ENCODE assay signal across 8 mouse cellular contexts in genomic region chr19:47402976-47403375, GRCm38 (mm10).
DNase-seq lines count a peak whose midpoint lies in the region; ATAC-seq and TF ChIP-seq lines count a peak whose summit lies in the region.

No protein-coding gene starts in this region.

- H3K27ac ChIP-seq in heart, embryonic 14.5 days (replicated peaks in 1 of 2; ENCODE audit: control insufficient read depth in 1 of 2, insufficient read depth in 1 of 2, low read depth in 2 of 2, low read length in 2 of 2), result peak overlapping the region; percentile 81 to 82
- peak overlapping the region; percentile 83 for H3K27ac ChIP-seq in lung, embryonic 14.5 days (ENCODE audit: low read depth)
- no peak overlapping the region for H3K27ac ChIP-seq in layer of hippocampus, adult 2 months

- H3K27me3 ChIP-seq in heart, embryonic 14.5 days (ENCODE audit: control insufficient read depth, insufficient read depth, low read length), result no peaks in the 10 kb centered on the region
- H3K27me3 ChIP-seq in lung, embryonic 14.5 days (ENCODE audit: insufficient read depth, low read length), result no peaks in the 10 kb centered on the region

- ATAC-seq in heart, embryonic 14.5 days (ENCODE audit: insufficient number of reproducible peaks, insufficient read depth, low FRiP score, low read depth), result peak; percentile 74
- peak; percentile 79 for ATAC-seq in lung, embryonic 14.5 days (ENCODE audit: insufficient read depth)

- no peak overlapping the region for H3K4me3 ChIP-seq in heart, embryonic 14.5 days (ENCODE audit: control insufficient read depth in 1 of 2, insufficient read depth in 1 of 2, low read depth in 1 of 2, low read length in 2 of 2)
- H3K4me3 ChIP-seq in lung, embryonic 14.5 days (ENCODE audit: low read depth, low read length), result no peak overlapping the region
- no peak overlapping the region for H3K4me3 ChIP-seq in layer of hippocampus, adult 2 months

- DNase-seq in adrenal gland, postnatal 10 days, result peak; percentile 57
- no peak for DNase-seq in adrenal gland, postnatal 25 days
- DNase-seq in embryo, embryonic 10.5 days (ENCODE audit: low spot score), result peak; percentile 56
- DNase-seq in lung, embryonic 14.5 days, result peak; percentile 50
- peak; percentile 92 for DNase-seq in yolk sac, embryonic 10.5 days (ENCODE audit: low spot score)
- no peak for DNase-seq in layer of hippocampus, postnatal 14 days (ENCODE audit: low spot score in 2 of 2)
- DNase-seq in layer of hippocampus, adult 2 months (ENCODE audit: low spot score in 2 of 2), result no peak

- no peaks in the 10 kb centered on the region for H3K36me3 ChIP-seq in heart, embryonic 14.5 days (ENCODE audit: control insufficient read depth, insufficient read depth, low read length)
- no peaks in the 10 kb centered on the region for H3K36me3 ChIP-seq in lung, embryonic 14.5 days (ENCODE audit: insufficient read depth)

- no peak overlapping the region for H3K9ac ChIP-seq in heart, embryonic 14.5 days (ENCODE audit: low read length)
- no peak overlapping the region for H3K9ac ChIP-seq in lung, embryonic 14.5 days

- TF ChIP-seq CTCF in lung, embryonic 14.5 days (IDR thresholded peaks at IDR 0.05; ENCODE audit: low read depth), result no peak
- TF ChIP-seq CTCF in layer of hippocampus, adult 2 months (conservative IDR thresholded peaks at IDR 0.05), result no peak

- no peaks in the 10 kb centered on the region for H3K9me3 ChIP-seq in heart, embryonic 14.5 days (ENCODE audit: control insufficient read depth, low read length)
- H3K9me3 ChIP-seq in lung, embryonic 14.5 days (ENCODE audit: low read depth, low read length), result no peaks in the 10 kb centered on the region

- peaks cover 31 to 40% of the 10 kb centered on the region in 2 experiments for H3K4me1 ChIP-seq in heart, embryonic 14.5 days (ENCODE audit: control insufficient read depth in 2 of 2, insufficient read depth in 2 of 2, low read length in 2 of 2)
- peaks cover 20% of the 10 kb centered on the region for H3K4me1 ChIP-seq in lung, embryonic 14.5 days (ENCODE audit: insufficient read depth)

- 8% methylated on average over 6 of the region's 6 CpGs for WGBS in heart, embryonic 14.5 days
- 14% methylated on average over 6 of the region's 6 CpGs for whole genome bisulfite sequencing in lung, embryonic 14.5 days

- peak overlapping the region; percentile 19 for H3K4me2 ChIP-seq in heart, embryonic 14.5 days (ENCODE audit: low read length)
- H3K4me2 ChIP-seq in lung, embryonic 14.5 days, result no peak overlapping the region

Comparison
In these comparisons a context has a peak if more than half of its experiments do, and no peak if none do; other contexts are left out.
1. DNase-seq: peak in adrenal gland, postnatal 10 days (single experiment), embryo, embryonic 10.5 days (single experiment), lung, embryonic 14.5 days (single experiment) and yolk sac, embryonic 10.5 days (single experiment); none in adrenal gland, postnatal 25 days (single experiment), layer of hippocampus, postnatal 14 days (0 of 2) and layer of hippocampus, adult 2 months (0 of 2).